Mouse (Mus musculus) heart, embryonic 12.5 days (tissue): ENCODE measurements around the gene Olfr282. TPM values are rescaled to one million over a fixed set of nuclear protein-coding genes. Genes with fewer than 3 reads are reported as not detected.
"Not testable (repeated sequence)": the region's sequence is repeated elsewhere in the genome, so short reads cannot be mapped to it uniquely, and the experiment has no call there.

Experiments
- ATAC-seq: fragments of 200-750 bp; cut with Nextera tagmentation; 2 replicates; pipeline ENCODE4 v1.8.0; 2017; ENCODE audit warnings: moderate TSS enrichment, moderate library complexity; ENCODE audit not compliant: insufficient number of reproducible peaks, low FRiP score
- H3K27ac ChIP-seq: fragments of 300-500 bp; sonication (generic); 2 replicates; pipeline ENCODE4 v1.5.1; 2016; ENCODE audit warnings: mild to moderate bottlenecking, moderate library complexity; ENCODE audit not compliant: poor library complexity, severe bottlenecking
- H3K27me3 ChIP-seq: fragments of 300-500 bp; sonication (generic); replicated peaks from 2 replicates; pipeline ENCODE4 v1.6.1; 2016; ENCODE audit warnings: mild to moderate bottlenecking, moderate library complexity
- H3K36me3 ChIP-seq: fragments of 300-500 bp; sonication (generic); 2 replicates; pipeline ENCODE4 v1.6.1; 2016; ENCODE audit warnings: mild to moderate bottlenecking, moderate library complexity
- H3K4me1 ChIP-seq: fragments of 300-500 bp; sonication (generic); replicated peaks from 2 replicates; pipeline ENCODE4 v1.6.1; 2016; ENCODE audit warnings: mild to moderate bottlenecking
- H3K4me2 ChIP-seq: fragments of 300-500 bp; sonication (generic); 2 replicates; pipeline ENCODE4 v1.6.1; 2016; ENCODE audit warnings: mild to moderate bottlenecking, moderate library complexity
- H3K4me3 ChIP-seq: fragments of 300-500 bp; sonication (generic); 2 replicates; pipeline ENCODE4 v1.5.1; 2016; ENCODE audit warnings: mild to moderate bottlenecking
- H3K9ac ChIP-seq: fragments of 300-500 bp; sonication (generic); 2 replicates; pipeline ENCODE4 v1.6.1; 2016; ENCODE audit warnings: mild to moderate bottlenecking, moderate library complexity
- H3K9me3 ChIP-seq: fragments of 300-500 bp; sonication (generic); replicated peaks from 2 replicates; pipeline ENCODE4 v1.6.1; 2016; ENCODE audit warnings: mild to moderate bottlenecking, moderate library complexity
- WGBS: fragments of 180-500 bp; shearing (Covaris S2); methylation state at CpG from one replicate; pipeline ENCODE4 v1.1.7; 2016; 5-methylcytosine and 5-hydroxymethylcytosine counted together
- polyA plus RNA-seq: library from polyadenylated mRNA; unstranded; fragments of >200 nt; fragmentation: Nextera tagmentation; extraction: Ambion mirVana; gene quantifications from 2 replicates; pipeline ENCODE4 v1.2.1, GENCODE M21; 2016

Olfr282 gene
- polyA plus RNA-seq = not detected in 2 replicates

- H3K9ac ChIP-seq, H3K36me3 ChIP-seq, H3K4me1 ChIP-seq, H3K27me3 ChIP-seq, ATAC-seq, H3K27ac ChIP-seq, H3K4me3 ChIP-seq, H3K9me3 ChIP-seq, H3K4me2 ChIP-seq: not testable (repeated sequence)
- 65% methylated on average over 5 of the region's 5 CpGs for WGBS
Observed at GRCm38 (mm10) chr15:98430925-98431324, at the start of gene Olfr282. Gene Olfr282, plus strand, starts transcription at chr15:98431225.

GRCm38 (mm10) chr15:98387621-98388020 lies 43.4 kb upstream of the Olfr282 start:
- ATAC-seq = no peak
- H3K27ac ChIP-seq = no peak overlapping the region
- H3K27me3 ChIP-seq = no peaks in the 10 kb centered on the region; the same call in 1 of the 2 replicates
- WGBS = 73% methylated on average over 2 of the region's 2 CpGs
- H3K4me1 ChIP-seq = no peaks in the 10 kb centered on the region
- H3K4me2 ChIP-seq = no peak overlapping the region
- H3K36me3 ChIP-seq = no peaks in the 10 kb centered on the region
- H3K9ac ChIP-seq = no peak overlapping the region
- H3K9me3 ChIP-seq = no peaks in the 10 kb centered on the region
- H3K4me3 ChIP-seq = no peak overlapping the region

GRCm38 (mm10) chr15:98389796-98390195 lies 41.2 kb upstream of the Olfr282 start:
- no peak for ATAC-seq
- Histone ChIP-seq H3K27me3 (no peaks in the 10 kb centered on the region; the same call in 1 of the 2 replicates), H3K27ac (no peak overlapping the region), H3K4me2 (no peak overlapping the region), H3K4me1 (no peaks in the 10 kb centered on the region), H3K9me3 (peaks cover 6% of the 10 kb centered on the region), H3K36me3 (no peaks in the 10 kb centered on the region), H3K9ac (no peak overlapping the region), H3K4me3 (no peak overlapping the region)
- 28% methylated on average over 7 of the region's 7 CpGs for WGBS

- Histone ChIP-seq H3K36me3 (no peaks in the 10 kb centered on the region), H3K9ac (no peak overlapping the region)
Observed at GRCm38 (mm10) chr15:98391081-98391902, 39.7 kb upstream of the Olfr282 start.

GRCm38 (mm10) chr15:98391903-98392187 lies 39.2 kb upstream of the Olfr282 start:
- no peak overlapping the region for H3K27ac ChIP-seq
- no peak overlapping the region for H3K9ac ChIP-seq
- ATAC-seq = no peak
- 42% methylated on average over 2 of the region's 2 CpGs for WGBS
- H3K4me3 ChIP-seq = no peak overlapping the region
- H3K4me1 ChIP-seq = no peaks in the 10 kb centered on the region
- no peaks in the 10 kb centered on the region; the same call in 1 of the 2 replicates for H3K27me3 ChIP-seq
- H3K4me2 ChIP-seq = no peak overlapping the region
- H3K9me3 ChIP-seq = peaks cover 11% of the 10 kb centered on the region
- no peaks in the 10 kb centered on the region for H3K36me3 ChIP-seq

More at GRCm38 (mm10) chr15:98391081-98391902, 39.7 kb upstream of the Olfr282 start:
- Histone ChIP-seq H3K4me2 (no peak overlapping the region), H3K4me3 (no peak overlapping the region), H3K4me1 (no peaks in the 10 kb centered on the region), H3K27ac (no peak overlapping the region), H3K27me3 (no peaks in the 10 kb centered on the region; the same call in 1 of the 2 replicates), H3K9me3 (peaks cover 11% of the 10 kb centered on the region)
- 64% methylated on average over 10 of the region's 10 CpGs for WGBS
- no peak for ATAC-seq

- H3K4me1 ChIP-seq = no peaks in the 10 kb centered on the region
- peaks cover 11% of the 10 kb centered on the region for H3K9me3 ChIP-seq
- no peak overlapping the region for H3K4me3 ChIP-seq
- no peak overlapping the region for H3K9ac ChIP-seq
- ATAC-seq = no peak
- H3K36me3 ChIP-seq = no peaks in the 10 kb centered on the region
- H3K27ac ChIP-seq = no peak overlapping the region
- WGBS = 77% methylated on average over 1 of the region's 1 CpGs
- peaks cover 4% of the 10 kb centered on the region; the same call in 1 of the 2 replicates for H3K27me3 ChIP-seq
- H3K4me2 ChIP-seq = no peak overlapping the region
Observed at GRCm38 (mm10) chr15:98397136-98397535, 33.9 kb upstream of the Olfr282 start.

GRCm38 (mm10) chr15:98402356-98402755 lies 28.7 kb upstream of the Olfr282 start:
- ATAC-seq = no peak
- Histone ChIP-seq H3K9ac (no peak overlapping the region), H3K9me3 (peaks cover 3% of the 10 kb centered on the region; the same call in 1 of the 2 replicates), H3K36me3 (no peaks in the 10 kb centered on the region), H3K4me3 (no peak overlapping the region), H3K4me2 (no peak overlapping the region), H3K27me3 (peaks cover 4% of the 10 kb centered on the region; the same call in 1 of the 2 replicates), H3K27ac (no peak overlapping the region), H3K4me1 (no peaks in the 10 kb centered on the region)
- 82% methylated on average over 10 of the region's 10 CpGs for WGBS

- 67% methylated on average over 17 of the region's 17 CpGs for WGBS
- Histone ChIP-seq H3K4me2 (no peak overlapping the region), H3K9me3 (peaks cover 7% of the 10 kb centered on the region; the same call in 1 of the 2 replicates), H3K27ac (no peak overlapping the region), H3K4me1 (no peaks in the 10 kb centered on the region), H3K4me3 (no peak overlapping the region), H3K36me3 (no peaks in the 10 kb centered on the region), H3K27me3 (no peaks in the 10 kb centered on the region), H3K9ac (no peak overlapping the region)
- no peak for ATAC-seq
Observed at GRCm38 (mm10) chr15:98408406-98409060, 22.5 kb upstream of the Olfr282 start.

- no peak for ATAC-seq
- 0 out of 2 replicates have a peak, but pooled peaks cover 4% of the 10 kb centered on the region for H3K9me3 ChIP-seq
- no peaks in the 10 kb centered on the region for H3K4me1 ChIP-seq
- H3K36me3 ChIP-seq = no peaks in the 10 kb centered on the region
- 80% methylated on average over 2 of the region's 2 CpGs for WGBS
- no peak overlapping the region for H3K4me2 ChIP-seq
- H3K27me3 ChIP-seq = no peaks in the 10 kb centered on the region
- H3K27ac ChIP-seq = no peak overlapping the region
- H3K9ac ChIP-seq = no peak overlapping the region
- H3K4me3 ChIP-seq = no peak overlapping the region
Observed at GRCm38 (mm10) chr15:98409635-98410034, 21.4 kb upstream of the Olfr282 start.

GRCm38 (mm10) chr15:98410249-98410648 lies 20.8 kb upstream of the Olfr282 start:
- 0 out of 2 replicates have a peak, but pooled peaks cover 4% of the 10 kb centered on the region for H3K9me3 ChIP-seq
- no peak overlapping the region for H3K27ac ChIP-seq
- no peaks in the 10 kb centered on the region for H3K4me1 ChIP-seq
- H3K9ac ChIP-seq = no peak overlapping the region
- WGBS = 89% methylated on average over 9 of the region's 9 CpGs
- ATAC-seq = no peak
- no peak overlapping the region for H3K4me3 ChIP-seq
- no peaks in the 10 kb centered on the region for H3K36me3 ChIP-seq
- no peak overlapping the region for H3K4me2 ChIP-seq
- H3K27me3 ChIP-seq = no peaks in the 10 kb centered on the region

GRCm38 (mm10) chr15:98415996-98416395 lies 15.0 kb upstream of the Olfr282 start:
- Histone ChIP-seq H3K4me3 (no peak overlapping the region), H3K36me3 (no peaks in the 10 kb centered on the region), H3K4me2 (no peak overlapping the region), H3K4me1 (no peaks in the 10 kb centered on the region), H3K9ac (no peak overlapping the region), H3K27me3 (no peaks in the 10 kb centered on the region; the same call in 1 of the 2 replicates), H3K9me3 (no peaks in the 10 kb centered on the region), H3K27ac (no peak overlapping the region)
- no peak for ATAC-seq
- WGBS = 76% methylated on average over 4 of the region's 4 CpGs
